Mouse (Mus musculus) intestine, postnatal 0 days (tissue): Measurements from ENCODE around the gene Ppm1b. TPM values are rescaled to one million over a fixed set of nuclear protein-coding genes. Genes with fewer than 3 reads are reported as not detected.

Experiments used
- ATAC-seq: fragments of 200-750 bp; cut with Nextera tagmentation; 2 replicates; pipeline ENCODE4 v1.8.0; 2017; ENCODE audit warnings: mild to moderate bottlenecking, moderate TSS enrichment, moderate library complexity
- H3K27ac ChIP-seq: fragments of 300-500 bp; sonication (generic); 2 replicates; pipeline ENCODE4 v1.5.1; 2014; ENCODE audit warnings: mild to moderate bottlenecking, low read depth, low read length, moderate library complexity
- H3K27me3 ChIP-seq: fragments of 300-500 bp; sonication (generic); replicated peaks from 2 replicates; pipeline ENCODE4 v1.6.1; 2014; ENCODE audit warnings: low read length, mixed read lengths; ENCODE audit not compliant: control insufficient read depth, insufficient read depth
- H3K36me3 ChIP-seq: fragments of 300-500 bp; sonication (generic); 2 replicates; pipeline ENCODE4 v1.6.1; 2014; ENCODE audit warnings: mild to moderate bottlenecking, moderate library complexity; ENCODE audit not compliant: control insufficient read depth, insufficient read depth
- H3K4me1 ChIP-seq: fragments of 300-500 bp; sonication (generic); replicated peaks from 2 replicates; pipeline ENCODE4 v1.6.1; 2014; ENCODE audit warnings: antibody characterized with exemption, low read length, mixed read lengths; ENCODE audit not compliant: control insufficient read depth, insufficient read depth
- H3K4me2 ChIP-seq: fragments of 300-500 bp; sonication (generic); replicated peaks from 2 replicates; pipeline ENCODE4 v1.6.1; 2014; ENCODE audit warnings: low read depth, mild to moderate bottlenecking, moderate library complexity
- H3K4me3 ChIP-seq: fragments of 300-500 bp; sonication (generic); 2 replicates; pipeline ENCODE4 v1.5.1; 2014; ENCODE audit warnings: low read depth, low read length
- H3K9ac ChIP-seq: fragments of 300-500 bp; sonication (generic); 2 replicates; pipeline ENCODE4 v1.6.1; 2014; ENCODE audit warnings: mild to moderate bottlenecking, low read depth, low read length
- H3K9me3 ChIP-seq: fragments of 300-500 bp; sonication (generic); 2 replicates; pipeline ENCODE4 v1.6.1; 2016; ENCODE audit warnings: mixed run types; ENCODE audit not compliant: control insufficient read depth
- CTCF ChIP-seq: sonication (generic); IDR thresholded peaks from 2 replicates; pipeline ENCODE4 v1.5.1; 2016; ENCODE audit warnings: low read depth, mild to moderate bottlenecking, control low read depth, antibody characterized with exemption, moderate library complexity
- WGBS: fragments of 180-500 bp; shearing (Covaris S2); extraction: QIAGEN DNeasy Blood & Tissue Kit; methylation state at CpG from one replicate; pipeline ENCODE4 v1.1.7; 2014; 5-methylcytosine and 5-hydroxymethylcytosine counted together
- polyA plus RNA-seq: library from polyadenylated mRNA; unstranded; fragments of >200 nt; fragmentation: Nextera tagmentation; extraction: Ambion mirVana; gene quantifications from 2 replicates; pipeline ENCODE4 v1.2.1, GENCODE M21; 2015

Ppm1b gene
- polyA plus RNA-seq, 1 experiment from 2014 or later: 59.2 TPM

- 78% methylated on average over 11 of the region's 11 CpGs for WGBS
- Histone ChIP-seq H3K36me3 (peaks cover 53% of the 10 kb centered on the region; the same call in 1 of the 2 replicates), H3K27ac (no peak overlapping the region)
These were observed 115.8 kb downstream of the Ppm1b start for GRCm38 (mm10) chr17:85072383-85072782.

GRCm38 (mm10) chr17:85073214-85073613 lies 116.7 kb downstream of the Ppm1b start:
- Histone ChIP-seq H3K4me1 (no peaks in the 10 kb centered on the region), H3K9ac (no peak overlapping the region), H3K36me3 (peaks cover 57% of the 10 kb centered on the region), H3K4me3 (no peak overlapping the region), H3K9me3 (no peaks in the 10 kb centered on the region), H3K27me3 (no peaks in the 10 kb centered on the region), H3K27ac (no peak overlapping the region), H3K4me2 (no peak overlapping the region)
- 43% methylated on average over 7 of the region's 7 CpGs for WGBS
- TF ChIP-seq CTCF: no peak
- ATAC-seq: no peak

More at GRCm38 (mm10) chr17:85072383-85072782, 115.8 kb downstream of the Ppm1b start:
- Histone ChIP-seq H3K4me1 (no peaks in the 10 kb centered on the region), H3K9ac (no peak overlapping the region), H3K27me3 (no peaks in the 10 kb centered on the region), H3K4me2 (no peak overlapping the region), H3K4me3 (no peak overlapping the region), H3K9me3 (no peaks in the 10 kb centered on the region)
- ATAC-seq: no peak
- no peak for TF ChIP-seq CTCF

Other genes starting within 250 kb of the Ppm1b start
- gene Lrpprc, start 166.0 kb upstream of the Ppm1b start, polyA plus RNA-seq: 15.3 and 15.9 TPM in 2 replicates
- gene Slc3a1, start 71.6 kb downstream of the Ppm1b start, polyA plus RNA-seq: 121 and 130 TPM in 2 replicates
- gene Prepl, start 133.5 kb downstream of the Ppm1b start, polyA plus RNA-seq: 13.7 and 13.8 TPM in 2 replicates
- gene Camkmt, start 133.8 kb downstream of the Ppm1b start, polyA plus RNA-seq: 7.7 and 9.2 TPM in 2 replicates